Comparison of ENCODE assay signal across 8 mouse cellular contexts in the genomic region with DNA sequence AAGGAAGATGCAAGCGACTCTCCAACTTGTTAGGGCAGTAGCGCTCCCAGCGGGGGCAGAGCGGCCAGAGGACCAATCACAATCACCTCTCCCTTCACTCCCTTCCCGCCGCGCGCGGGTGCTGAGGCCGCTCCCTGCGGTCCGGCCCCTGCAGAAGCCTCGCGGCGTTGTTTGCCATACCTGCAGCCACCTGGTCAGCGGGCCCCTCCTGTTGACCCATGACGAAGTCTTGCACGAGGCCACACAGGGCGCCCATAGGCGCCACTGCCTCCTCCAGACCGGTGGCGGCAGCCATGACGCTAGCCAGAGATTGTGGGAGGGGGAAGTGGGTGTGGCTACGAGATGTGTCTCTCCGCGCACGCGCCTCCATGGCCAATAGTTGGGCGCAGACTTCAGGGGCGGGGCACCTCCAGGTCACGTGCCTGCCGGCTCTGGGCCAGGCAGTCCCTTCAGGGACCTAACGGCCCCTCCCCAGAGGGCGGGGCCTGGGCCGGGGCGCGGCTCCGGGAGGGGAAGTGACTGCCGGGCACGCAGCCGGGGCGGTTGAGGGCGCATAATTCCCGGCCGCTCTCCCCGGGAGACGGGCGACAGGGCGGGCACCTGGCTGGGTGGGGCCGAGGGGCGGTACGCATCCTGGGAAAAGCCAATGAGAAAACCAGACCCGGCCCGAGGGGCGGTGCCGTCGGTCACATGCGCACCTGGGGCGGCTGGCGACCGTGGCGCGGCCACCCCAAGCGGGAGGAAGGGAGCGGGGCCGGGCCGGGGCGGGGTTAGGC. TPM values are rescaled to one million over a fixed set of nuclear protein-coding genes. Genes with fewer than 3 reads are reported as not detected.
A peak's percentile ranks its signal among the peaks of the same experiment; 100 is the strongest.
DNase-seq lines count a peak whose midpoint lies in the region; ATAC-seq and TF ChIP-seq lines count a peak whose summit lies in the region.

Mms19 (minus strand) TSS at position 339 of the 776 bp plus-strand sequence.

- TF ChIP-seq CTCF in Patski (IDR thresholded peaks at IDR 0.05): no peak

- POLR2A ChIA-PET in Patski (lab: Charles Lee): interaction anchor here (0.6 to 3.1 kb wide), 8 partner anchors 8 to 45 kb away, joined by 3 to 15 read pairs (median 4); no protein-coding TSS in a partner anchor

- peak; percentile 82 for ATAC-seq in Patski
- ATAC-seq in hindbrain, embryonic 14.5 days (ENCODE audit: low FRiP score): peak; percentile 95

- H3K9me3 ChIP-seq in hindbrain, embryonic 14.5 days (ENCODE audit: control insufficient read depth, low read length): no peaks in the 10 kb centered on the region

- no peaks in the 10 kb centered on the region for H3K36me3 ChIP-seq in hindbrain, embryonic 14.5 days (replicated peaks; ENCODE audit: control insufficient read depth, insufficient read depth)

- H3K4me1 ChIP-seq in hindbrain, embryonic 14.5 days (replicated peaks; ENCODE audit: control insufficient read depth, insufficient read depth, low read length): peaks cover 8% of the 10 kb centered on the region

- H3K9ac ChIP-seq in hindbrain, embryonic 14.5 days: peak within 1 kb of the TSS; percentile 75

- peak within 1 kb of the TSS; percentile 84 for H3K27ac ChIP-seq in hindbrain, embryonic 14.5 days

- in situ Hi-C loops in Patski (cut with MboI; ENCODE audit: low pct_unique_long_range_greater_than_20kb): no loop called here

- CTCF ChIA-PET in Patski (lab: Charles Lee): interaction anchor here (1.1 to 3.5 kb wide), 6 partner anchors 38 to 86 kb away, joined by 3 to 25 read pairs (median 9); partner anchors contain the start of gene Ankrd2

- peak; percentile 88 for DNase-seq in Patski (ENCODE audit: low read depth, low spot score)
- DNase-seq in cerebellum, postnatal 14 days: peak; percentile 99
- DNase-seq in frontal cortex, postnatal 25 days (ENCODE audit: low spot score in 2 of 2): peak; percentile 95 to 98
- DNase-seq in hindbrain, embryonic 14.5 days (ENCODE audit: low spot score): peak; percentile 99
- peak; percentile 98 to 100 for DNase-seq in layer of hippocampus, postnatal 36 days
- DNase-seq in lung, postnatal 36 days: peak; percentile 100
- DNase-seq in retina, postnatal 1 day: peak; percentile 99
- DNase-seq in urinary bladder, adult 18-20 months (ENCODE audit: low spot score in 2 of 2): peak; percentile 98 to 99

- WGBS in hindbrain, embryonic 14.5 days: under 1% methylated on average over 62 of the region's 68 CpGs

- H3K27me3 ChIP-seq in Patski: no peaks in the 10 kb centered on the region
- H3K27me3 ChIP-seq in hindbrain, embryonic 14.5 days (ENCODE audit: control insufficient read depth, insufficient read depth, low read length): peaks cover 9% of the 10 kb centered on the region

- H3K4me3 ChIP-seq in hindbrain, embryonic 14.5 days (replicated peaks; ENCODE audit: low read length): peak within 1 kb of the TSS; percentile 79

- peak within 1 kb of the TSS; percentile 100 for H3K4me2 ChIP-seq in hindbrain, embryonic 14.5 days (replicated peaks)

RNA-seq across cellular contexts. Expression of gene Mms19, which starts in this region (rescaled TPM):
- polyA plus RNA-seq in Patski (2021): 56.8 TPM
- polyA plus RNA-seq in hindbrain, embryonic 14.5 days (2014; fragmentation: Nextera tagmentation; extraction: Ambion mirVana): 29.6 and 31.6 TPM in 2 replicates
- total RNA-seq in layer of hippocampus, postnatal 36 days (2021): 10 to 100 TPM; 31.8 to 37.0 TPM

Comparison
In these comparisons a context has a peak if more than half of its experiments do, and no peak if none do; other contexts are left out.
1. Peak in every context shown above with its lines: DNase-seq, ATAC-seq, H3K4me3 ChIP-seq and H3K27ac ChIP-seq.